Mouse (Mus musculus) liver, adult 2 months (tissue): ENCODE data around the gene Ing2.

Experiments
- CTCF ChIP-seq: fragments of 200-500 bp; IDR thresholded peaks from 2 replicates; pipeline ENCODE4 v1.5.1; 2011; ENCODE audit warnings: low read depth, low read length, control low read depth
- POLR2A ChIP-seq: fragments of 200-500 bp; IDR thresholded peaks from 2 replicates; pipeline ENCODE4 v1.6.1; 2011; ENCODE audit warnings: low read length, control low read depth; ENCODE audit not compliant: insufficient read depth; ENCODE audit errors: extremely low read depth

GRCm38 (mm10) chr8:47713171-47713663 lies 37.9 kb upstream of the Ing2 start:
- TF ChIP-seq CTCF (no peak), POLR2A (no peak)
